Mouse (Mus musculus): ENCODE results near the gene Slc12a4. TPM values are rescaled to one million over a fixed set of nuclear protein-coding genes. Genes with fewer than 3 reads are reported as not detected.

Gene Slc12a4
- polyA plus RNA-seq, 1 experiment from 2014 or later = 18.7 TPM

- peaks cover 27% of the 10 kb centered on the region for H3K4me1 ChIP-seq (replicated peaks)
- H3K9me3 ChIP-seq = no peaks in the 10 kb centered on the region
- H3K27ac ChIP-seq = peak overlapping the region; percentile 95
- H3K36me3 ChIP-seq = peaks cover 16% of the 10 kb centered on the region
- WGBS = 2% methylated on average over 33 of the region's 33 CpGs
- no peaks in the 10 kb centered on the region for H3K27me3 ChIP-seq (ENCODE audit: insufficient read depth, poor library complexity, severe bottlenecking)
- DNase-seq (ENCODE audit: low spot score) = peak; percentile 53
- H3K4me3 ChIP-seq = peak overlapping the region; percentile 86
Observed at GRCm38 (mm10) chr8:105937496-105938305, 28.2 kb downstream of the Slc12a4 start.

- H3K4me3 ChIP-seq = peak overlapping the region; percentile 86
- H3K4me1 ChIP-seq (replicated peaks) = peaks cover 27% of the 10 kb centered on the region
- under 1% methylated on average over 30 of the region's 30 CpGs for WGBS
- H3K36me3 ChIP-seq = peaks cover 22% of the 10 kb centered on the region
- no peaks in the 10 kb centered on the region for H3K27me3 ChIP-seq (ENCODE audit: insufficient read depth, poor library complexity, severe bottlenecking)
- peak; percentile 90 for DNase-seq (ENCODE audit: low spot score)
- peak overlapping the region; percentile 95 for H3K27ac ChIP-seq
- H3K9me3 ChIP-seq = no peaks in the 10 kb centered on the region
Observed at GRCm38 (mm10) chr8:105936866-105937475, 28.9 kb downstream of the Slc12a4 start.

- DNase-seq (ENCODE audit: low spot score) = no peak
- Histone ChIP-seq H3K4me3 (peak overlapping the region; percentile 86), H3K36me3 (peaks cover 24% of the 10 kb centered on the region), H3K4me1 (replicated peaks) (peaks cover 28% of the 10 kb centered on the region), H3K27ac (peak overlapping the region; percentile 95), H3K9me3 (no peaks in the 10 kb centered on the region), H3K27me3 (ENCODE audit: insufficient read depth, poor library complexity, severe bottlenecking) (no peaks in the 10 kb centered on the region)
- WGBS = 29% methylated on average over 7 of the region's 7 CpGs
Observed at GRCm38 (mm10) chr8:105935863-105936603, 29.9 kb downstream of the Slc12a4 start.

DNA sequence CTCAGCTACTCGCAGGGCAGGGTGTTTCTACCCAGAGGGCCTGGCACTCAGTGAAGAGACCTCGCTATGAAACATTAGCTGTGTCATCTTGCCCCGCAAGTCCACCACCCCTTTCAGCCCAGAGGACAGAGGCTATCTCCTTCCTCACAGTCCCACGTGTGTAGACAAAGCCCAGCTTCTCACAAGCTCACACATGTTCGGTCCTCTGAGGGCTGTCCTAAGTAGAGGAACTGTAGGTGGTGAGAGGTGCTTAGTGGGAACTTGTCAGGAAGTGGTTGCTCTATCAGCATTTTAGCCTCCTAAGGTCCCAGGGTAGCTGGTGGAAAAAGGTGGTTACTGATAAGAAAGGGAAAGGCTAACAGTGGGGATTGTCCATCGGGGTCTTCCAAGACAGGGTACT is 30.8 kb downstream of the Slc12a4 start:
- Histone ChIP-seq H3K4me3 (no peak overlapping the region), H3K4me1 (replicated peaks) (peaks cover 37% of the 10 kb centered on the region), H3K9me3 (no peaks in the 10 kb centered on the region), H3K27me3 (ENCODE audit: insufficient read depth, poor library complexity, severe bottlenecking) (no peaks in the 10 kb centered on the region), H3K27ac (no peak overlapping the region), H3K36me3 (peaks cover 31% of the 10 kb centered on the region)
- DNase-seq (ENCODE audit: low spot score) = no peak
- 81% methylated on average over 6 of the region's 6 CpGs for WGBS

DNA sequence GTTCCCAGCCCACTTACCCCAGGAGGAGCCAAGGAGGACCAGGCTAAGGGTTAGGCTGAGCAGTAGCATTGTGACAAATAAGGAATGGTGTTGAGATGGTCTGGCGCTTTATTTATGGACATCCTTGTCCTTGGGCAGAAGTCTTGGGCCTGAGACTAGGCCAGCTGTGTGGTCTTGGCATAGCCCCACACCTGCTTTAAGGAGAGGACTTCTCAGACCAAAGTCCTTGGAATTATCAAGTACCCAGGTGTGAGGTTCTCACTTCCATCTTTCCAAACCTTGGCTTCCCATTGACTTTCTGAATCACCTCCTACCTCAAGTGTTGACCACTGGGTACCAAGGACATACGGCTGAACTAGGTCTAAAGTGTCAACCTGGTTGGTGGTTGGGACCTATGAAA is 32.1 kb downstream of the Slc12a4 start, which contains the start of gene Ctrl:
Gene Ctrl (minus strand): TSS at position 101 of the 400 bp plus-strand sequence.
- Histone ChIP-seq H3K36me3 (peaks cover 36% of the 10 kb centered on the region), H3K9me3 (no peaks in the 10 kb centered on the region), H3K27ac (no peak within 1 kb of the TSS), H3K4me3 (no peak within 1 kb of the TSS), H3K27me3 (ENCODE audit: insufficient read depth, poor library complexity, severe bottlenecking) (no peaks in the 10 kb centered on the region), H3K4me1 (replicated peaks) (peaks cover 37% of the 10 kb centered on the region)
- DNase-seq (ENCODE audit: low spot score) = no peak
- WGBS = 90% methylated on average over 2 of the region's 2 CpGs

DNA sequence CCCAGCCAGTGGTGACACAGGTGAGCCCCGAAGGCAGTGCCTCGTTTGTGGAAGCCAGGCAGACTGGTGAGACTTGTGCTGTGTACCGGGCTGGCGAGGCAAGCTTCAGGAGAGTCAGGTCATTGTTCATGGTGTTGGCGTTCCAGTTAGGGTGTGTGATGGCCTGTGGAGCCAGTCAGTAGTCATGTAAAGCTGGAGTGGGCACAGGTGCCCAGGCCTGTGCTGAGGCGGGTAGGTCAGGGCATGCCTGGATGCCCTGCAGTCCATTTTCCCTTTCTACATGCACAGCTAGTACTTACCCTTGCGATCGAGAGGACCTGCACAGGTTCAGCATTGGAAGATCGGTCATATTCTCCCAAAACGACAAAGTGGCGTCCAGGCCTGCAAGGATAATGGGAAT is 33.4 kb downstream of the Slc12a4 start:
- no peaks in the 10 kb centered on the region for H3K9me3 ChIP-seq
- WGBS = 92% methylated on average over 11 of the region's 11 CpGs
- H3K27me3 ChIP-seq (ENCODE audit: insufficient read depth, poor library complexity, severe bottlenecking) = no peaks in the 10 kb centered on the region

GRCm38 (mm10) chr8:105931271-105931670 is 34.6 kb downstream of the Slc12a4 start:
- 96% methylated on average over 3 of the region's 3 CpGs for WGBS
- Histone ChIP-seq H3K27ac (no peak overlapping the region), H3K27me3 (ENCODE audit: insufficient read depth, poor library complexity, severe bottlenecking) (no peaks in the 10 kb centered on the region), H3K4me3 (no peak overlapping the region), H3K9me3 (no peaks in the 10 kb centered on the region), H3K36me3 (peaks cover 40% of the 10 kb centered on the region), H3K4me1 (replicated peaks) (peaks cover 19% of the 10 kb centered on the region)
- DNase-seq (ENCODE audit: low spot score) = no peak

More for the DNA sequence above, 33.4 kb downstream of the Slc12a4 start:
- DNase-seq (ENCODE audit: low spot score) = no peak
- Histone ChIP-seq H3K4me1 (replicated peaks) (peaks cover 28% of the 10 kb centered on the region), H3K4me3 (no peak overlapping the region), H3K36me3 (peaks cover 36% of the 10 kb centered on the region), H3K27ac (no peak overlapping the region)

GRCm38 (mm10) chr8:105930602-105931001 is 35.3 kb downstream of the Slc12a4 start:
- no peaks in the 10 kb centered on the region for H3K27me3 ChIP-seq (ENCODE audit: insufficient read depth, poor library complexity, severe bottlenecking)
- peak; percentile 82 for DNase-seq (ENCODE audit: low spot score)
- peak overlapping the region; percentile 83 for H3K27ac ChIP-seq
- H3K4me3 ChIP-seq = no peak overlapping the region
- H3K4me1 ChIP-seq (replicated peaks) = peaks cover 13% of the 10 kb centered on the region
- H3K9me3 ChIP-seq = no peaks in the 10 kb centered on the region
- H3K36me3 ChIP-seq = peaks cover 40% of the 10 kb centered on the region
- 13% methylated on average over 8 of the region's 8 CpGs for WGBS

- H3K4me3 ChIP-seq = no peak overlapping the region
- H3K9me3 ChIP-seq = no peaks in the 10 kb centered on the region
- peaks cover 31% of the 10 kb centered on the region for H3K36me3 ChIP-seq
- H3K27me3 ChIP-seq (ENCODE audit: insufficient read depth, poor library complexity, severe bottlenecking) = no peaks in the 10 kb centered on the region
- DNase-seq (ENCODE audit: low spot score) = no peak
- H3K27ac ChIP-seq = no peak overlapping the region
- 74% methylated on average over 3 of the region's 3 CpGs for WGBS
- H3K4me1 ChIP-seq (replicated peaks) = no peaks in the 10 kb centered on the region
Observed at GRCm38 (mm10) chr8:105925123-105925522, 40.8 kb downstream of the Slc12a4 start.

- 85% methylated on average over 3 of the region's 3 CpGs for WGBS
- no peaks in the 10 kb centered on the region for H3K27me3 ChIP-seq (ENCODE audit: insufficient read depth, poor library complexity, severe bottlenecking)
- no peak overlapping the region for H3K27ac ChIP-seq
- no peak for DNase-seq (ENCODE audit: low spot score)
- H3K9me3 ChIP-seq = no peaks in the 10 kb centered on the region
- no peak overlapping the region for H3K4me3 ChIP-seq
- H3K4me1 ChIP-seq (replicated peaks) = no peaks in the 10 kb centered on the region
- H3K36me3 ChIP-seq = peaks cover 46% of the 10 kb centered on the region
Observed at GRCm38 (mm10) chr8:105919390-105919789, 46.5 kb downstream of the Slc12a4 start.

DNA sequence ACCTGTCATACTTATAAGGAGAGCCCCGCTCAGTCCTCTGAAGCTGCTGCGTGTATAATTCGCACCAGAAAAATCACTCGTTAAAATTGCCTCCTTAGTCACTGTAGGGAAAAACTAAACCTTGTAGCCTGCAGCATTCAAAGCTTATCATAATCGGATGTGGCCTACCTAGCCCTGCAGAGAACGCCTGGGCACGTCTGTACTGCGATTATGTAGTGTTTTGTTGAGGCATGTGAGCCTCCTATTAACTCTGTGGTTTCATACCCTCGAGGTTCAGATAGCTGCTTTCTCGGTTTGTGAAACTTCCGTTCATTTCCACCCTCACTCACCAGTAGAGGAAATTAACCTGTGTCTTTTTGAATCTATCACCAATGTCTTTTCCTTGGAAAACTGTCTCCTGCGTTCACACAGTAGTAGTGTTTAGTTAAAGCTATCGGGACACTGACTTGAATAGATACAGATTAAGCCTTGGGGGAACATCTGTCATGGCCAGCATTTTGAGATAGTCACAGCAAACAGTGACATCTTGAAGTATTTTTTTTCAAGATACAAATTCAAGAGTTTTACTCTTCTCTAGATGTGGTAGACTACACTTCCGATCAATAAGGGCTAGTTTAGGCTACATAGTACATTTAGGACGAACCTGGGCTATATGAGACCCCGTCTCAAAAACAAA is 64.8 kb downstream of the Slc12a4 start:
- Histone ChIP-seq H3K36me3 (no peaks in the 10 kb centered on the region), H3K4me3 (peak overlapping the region; percentile 93), H3K27ac (peak overlapping the region; percentile 98), H3K4me1 (replicated peaks) (peaks cover 13% of the 10 kb centered on the region), H3K27me3 (ENCODE audit: insufficient read depth, poor library complexity, severe bottlenecking) (no peaks in the 10 kb centered on the region), H3K9me3 (no peaks in the 10 kb centered on the region)
- DNase-seq (ENCODE audit: low spot score) = no peak
- WGBS = 43% methylated on average over 16 of the region's 16 CpGs

DNA sequence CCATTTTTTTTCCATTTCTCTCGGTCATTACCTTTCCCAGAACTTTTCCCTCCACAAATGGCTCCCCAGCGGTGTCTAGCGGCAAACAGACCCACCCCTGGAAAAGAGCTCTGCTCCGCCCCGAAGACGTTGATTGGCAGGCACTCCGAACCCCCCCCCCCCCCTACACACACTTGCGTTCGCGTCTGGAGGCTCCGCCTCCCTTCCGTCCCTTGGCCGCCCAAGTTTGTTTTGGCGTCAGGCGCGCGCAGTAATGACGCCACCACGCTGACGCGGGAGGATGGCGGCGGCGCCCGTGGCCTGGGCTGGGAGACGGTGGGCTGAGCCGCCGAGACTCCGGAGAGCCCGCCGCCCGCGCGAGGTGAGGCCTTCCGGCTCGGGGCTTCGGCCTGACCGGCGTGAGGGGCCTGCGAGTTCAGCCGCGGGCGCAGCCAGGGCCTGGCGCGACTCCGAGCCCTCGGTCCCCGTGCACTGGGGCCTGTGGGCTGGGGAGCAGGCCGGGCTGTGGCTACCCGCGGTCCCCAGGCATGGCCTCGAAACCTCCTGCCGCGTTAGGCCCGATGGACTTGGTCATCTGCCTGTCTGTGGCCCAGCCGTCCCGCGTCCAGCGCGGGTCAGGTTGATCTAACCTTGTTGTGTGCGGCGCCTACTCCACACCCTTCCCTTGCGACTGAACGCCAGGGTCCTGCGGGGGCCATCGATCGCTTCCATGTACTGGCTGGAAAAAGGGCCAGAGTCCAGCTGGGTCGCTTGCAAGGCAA is 65.5 kb downstream of the Slc12a4 start, which contains the start of gene Pskh1:
Gene Pskh1 (plus strand): TSS at position 262 of the 761 bp plus-strand sequence.
- WGBS = under 1% methylated on average over 68 of the region's 68 CpGs
- no peaks in the 10 kb centered on the region for H3K27me3 ChIP-seq (ENCODE audit: insufficient read depth, poor library complexity, severe bottlenecking)

More for the DNA sequence above, 65.5 kb downstream of the Slc12a4 start, which contains the start of gene Pskh1:
- Histone ChIP-seq H3K36me3 (peaks cover 2% of the 10 kb centered on the region; the same call in 1 of the 2 replicates), H3K27ac (peak within 1 kb of the TSS; percentile 98), H3K4me1 (replicated peaks) (peaks cover 13% of the 10 kb centered on the region), H3K4me3 (peak within 1 kb of the TSS; percentile 93), H3K9me3 (no peaks in the 10 kb centered on the region)
- peak; percentile 95 for DNase-seq (ENCODE audit: low spot score)
